Mouse (Mus musculus) limb, embryonic 14.5 days (tissue): Measurements from ENCODE around the gene Rad51c. TPM values are rescaled to one million over a fixed set of nuclear protein-coding genes. Genes with fewer than 3 reads are reported as not detected.
"Not testable (repeated sequence)": the region's sequence is repeated elsewhere in the genome, so short reads cannot be mapped to it uniquely, and the experiment has no call there.

Experiments
- ATAC-seq: fragments of 200-750 bp; cut with Nextera tagmentation; 2 replicates; pipeline ENCODE4 v1.8.0; 2017; ENCODE audit warnings: low read depth, moderate number of reproducible peaks, moderate TSS enrichment; ENCODE audit not compliant: low FRiP score
- DNase-seq: peaks from one replicate; pipeline ENCODE4 v3.0.0-alpha.2; 2015; ENCODE audit warnings: low spot score
- H3K27ac ChIP-seq: fragments of 300-500 bp; sonication (generic); replicated peaks from 2 replicates; pipeline ENCODE4 v1.5.1; 2014; ENCODE audit warnings: low read depth, mild to moderate bottlenecking, low read length, moderate library complexity, mixed read lengths
- H3K27me3 ChIP-seq: fragments of 300-500 bp; sonication (generic); 2 replicates; pipeline ENCODE4 v1.6.1; 2014; ENCODE audit warnings: low read length, mixed read lengths; ENCODE audit not compliant: control insufficient read depth, insufficient read depth
- H3K36me3 ChIP-seq: fragments of 300-500 bp; sonication (generic); 2 replicates; pipeline ENCODE4 v1.6.1; 2014; ENCODE audit warnings: mild to moderate bottlenecking, low read length, moderate library complexity, mixed read lengths; ENCODE audit not compliant: control insufficient read depth, insufficient read depth
- H3K4me1 ChIP-seq: fragments of 300-500 bp; sonication (generic); 2 replicates; pipeline ENCODE4 v1.6.1; 2014; ENCODE audit warnings: antibody characterized with exemption, low read length, mixed read lengths; ENCODE audit not compliant: control insufficient read depth, insufficient read depth
- H3K4me2 ChIP-seq: fragments of 300-500 bp; sonication (generic); replicated peaks from 2 replicates; pipeline ENCODE4 v1.6.1; 2014; ENCODE audit warnings: low read depth, mild to moderate bottlenecking, low read length, moderate library complexity; ENCODE audit not compliant: severe bottlenecking
- H3K4me3 ChIP-seq: fragments of 300-500 bp; sonication (generic); replicated peaks from 2 replicates; pipeline ENCODE4 v1.5.1; 2014; ENCODE audit warnings: low read length
- H3K9ac ChIP-seq: fragments of 300-500 bp; sonication (generic); 2 replicates; pipeline ENCODE4 v1.6.1; 2014; ENCODE audit warnings: mild to moderate bottlenecking, low read depth, low read length, moderate library complexity; ENCODE audit not compliant: severe bottlenecking
- H3K9me3 ChIP-seq: fragments of 300-500 bp; sonication (generic); 2 replicates; pipeline ENCODE4 v1.6.1; 2016; ENCODE audit warnings: low read length; ENCODE audit not compliant: control insufficient read depth
- POLR2A ChIP-seq: fragments of 200-500 bp; IDR thresholded peaks from 2 replicates; pipeline ENCODE4 v1.8.0; 2012; ENCODE audit warnings: inconsistent platforms, mild to moderate bottlenecking, moderate library complexity, borderline replicate concordance; ENCODE audit not compliant: insufficient read depth, insufficient read length; ENCODE audit errors: extremely low read depth
- WGBS: fragments of 180-500 bp; shearing (Covaris S2); extraction: QIAGEN DNeasy Blood & Tissue Kit; methylation state at CpG from one replicate; pipeline ENCODE4 v1.1.7; 2014; 5-methylcytosine and 5-hydroxymethylcytosine counted together
- polyA plus RNA-seq, 2 experiments: library from polyadenylated mRNA; depleted of rRNA in 1 of 2; stranded (reverse) in 1 of 2; unstranded in 1 of 2; fragments of >200 nt; fragmentation: Nextera tagmentation in 1 of 2; extraction: Ambion mirVana in 1 of 2; gene quantifications; 2 replicates each; pipeline versions ENCODE4 v1.2.1 to v1.2.3; 2012 to 2014

Gene Rad51c
- polyA plus RNA-seq (2012; rRNA removed) (9.8 and 10.0 TPM in 2 replicates), polyA plus RNA-seq (2014; fragmentation: Nextera tagmentation; extraction: Ambion mirVana) (6.1 and 8.0 TPM in 2 replicates)

DNA sequence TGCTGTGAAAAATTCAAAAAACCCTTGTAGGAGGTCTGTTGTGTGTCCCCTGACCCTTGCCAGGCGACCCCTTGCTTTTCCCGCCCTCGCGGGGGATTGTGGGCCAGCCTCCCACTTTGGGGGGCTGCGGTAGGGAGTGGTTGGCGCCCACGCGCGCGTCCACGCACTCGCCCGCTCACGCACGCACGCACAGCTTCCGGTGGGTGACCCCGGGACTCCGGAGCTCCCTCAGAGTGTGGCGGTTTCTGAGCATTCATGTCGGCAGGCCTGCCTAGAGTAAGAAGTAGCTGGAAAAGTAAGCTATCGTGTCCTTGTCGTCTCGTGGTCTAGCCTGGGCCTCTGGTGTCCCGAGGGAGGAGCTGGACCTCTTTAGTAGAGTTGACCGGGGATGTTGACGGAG is at the start of gene Rad51c, which contains the start of gene Tex14:
Rad51c (minus strand) TSS at position 79 of the 400 bp plus-strand sequence.
Tex14 (plus strand) TSS at position 190 of the 400 bp plus-strand sequence.
- Histone ChIP-seq H3K9me3 (no peaks in the 10 kb centered on the region), H3K36me3 (peaks cover 4% of the 10 kb centered on the region; the same call in 1 of the 2 replicates), H3K4me1 (peaks cover 4% of the 10 kb centered on the region), H3K4me3 (peak within 1 kb of the TSS; percentile 63), H3K4me2 (peak within 1 kb of the TSS; percentile 52), H3K27ac (peak within 1 kb of the TSS; percentile 96), H3K9ac (peak within 1 kb of the TSS; percentile 86), H3K27me3 (no peaks in the 10 kb centered on the region)
- 80% methylated on average over 27 of the region's 27 CpGs for WGBS
- no peak for TF ChIP-seq POLR2A
- no peak for ATAC-seq
- DNase-seq, result no peak

DNA sequence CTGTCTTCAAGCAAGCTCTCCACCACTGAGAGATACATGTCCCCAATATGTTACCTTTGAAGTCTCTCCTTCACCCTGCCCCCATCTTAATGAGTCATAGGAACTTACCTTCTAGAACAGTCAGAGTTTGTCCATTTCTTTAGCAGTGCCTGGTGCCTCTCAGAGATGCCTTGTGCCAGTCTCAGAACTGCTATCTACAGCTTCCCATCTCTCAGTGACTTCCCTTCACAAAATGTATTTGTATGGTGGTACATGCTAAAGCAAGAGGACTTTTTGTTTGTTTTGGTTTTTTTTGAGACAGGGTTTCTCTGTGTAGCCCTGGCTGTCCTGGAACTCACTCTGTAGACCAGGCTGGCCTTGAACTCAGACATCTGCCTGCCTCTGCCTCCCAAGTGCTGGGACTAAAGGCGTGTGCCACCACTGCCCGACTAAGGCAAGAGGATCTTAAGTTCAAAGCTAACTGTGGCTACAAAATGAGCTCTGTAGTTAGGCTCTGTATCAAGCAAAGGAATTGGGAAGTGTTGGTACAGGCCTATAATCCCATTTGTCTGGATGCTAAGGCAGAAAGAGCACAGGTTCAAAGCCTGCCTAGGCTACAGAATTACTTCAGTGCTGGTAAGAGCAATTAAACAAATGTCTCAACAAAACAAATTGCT is 49.4 kb upstream of the Rad51c start:
- H3K4me3 ChIP-seq, result no peak overlapping the region
- no peak for TF ChIP-seq POLR2A
- H3K27me3 ChIP-seq, result no peaks in the 10 kb centered on the region
- H3K36me3 ChIP-seq, result no peaks in the 10 kb centered on the region
- no peak for ATAC-seq
- no peak overlapping the region for H3K4me2 ChIP-seq
- DNase-seq, result no peak
- no peak overlapping the region for H3K27ac ChIP-seq
- no peaks in the 10 kb centered on the region for H3K4me1 ChIP-seq
- no peak overlapping the region for H3K9ac ChIP-seq
- H3K9me3 ChIP-seq, result no peaks in the 10 kb centered on the region
- WGBS, result 79% methylated on average over 2 of the region's 2 CpGs

- H3K4me3 ChIP-seq, result no peak overlapping the region
- WGBS, result 16% methylated on average over 13 of the region's 13 CpGs
- no peaks in the 10 kb centered on the region for H3K36me3 ChIP-seq
- H3K9ac ChIP-seq, result no peak overlapping the region
- no peak for TF ChIP-seq POLR2A
- no peak overlapping the region; the same call in 1 of the 2 replicates for H3K4me2 ChIP-seq
- no peaks in the 10 kb centered on the region for H3K27me3 ChIP-seq
- DNase-seq (no peak), ATAC-seq (no peak)
- H3K4me1 ChIP-seq, result no peaks in the 10 kb centered on the region
- H3K9me3 ChIP-seq, result no peaks in the 10 kb centered on the region
- no peak overlapping the region for H3K27ac ChIP-seq
Measured at GRCm38 (mm10) chr11:87453216-87454034, 48.7 kb upstream of the Rad51c start.

- DNase-seq, H3K36me3 ChIP-seq, H3K4me3 ChIP-seq, H3K27ac ChIP-seq, H3K27me3 ChIP-seq, H3K9ac ChIP-seq, ATAC-seq, H3K4me2 ChIP-seq, H3K4me1 ChIP-seq, H3K9me3 ChIP-seq: not testable (repeated sequence)
- 71% methylated on average over 6 of the region's 8 CpGs for WGBS
Measured at GRCm38 (mm10) chr11:87452779-87453178, 48.0 kb upstream of the Rad51c start.

- not testable (repeated sequence) for H3K27me3 ChIP-seq, H3K9ac ChIP-seq, ATAC-seq, H3K4me1 ChIP-seq, H3K9me3 ChIP-seq, H3K36me3 ChIP-seq, H3K4me2 ChIP-seq, H3K27ac ChIP-seq, H3K4me3 ChIP-seq, DNase-seq
- 60% methylated on average over 5 of the region's 5 CpGs for WGBS
Measured at GRCm38 (mm10) chr11:87449847-87450246, 45.1 kb upstream of the Rad51c start.
